Mouse (Mus musculus) spleen, adult 2 months (tissue): ENCODE results near the gene Atl3.

Experiments
- CTCF ChIP-seq: fragments of 200-500 bp; IDR thresholded peaks from 2 replicates; pipeline ENCODE4 v1.5.1; 2011; ENCODE audit warnings: mild to moderate bottlenecking, inconsistent platforms; ENCODE audit not compliant: insufficient read depth, insufficient read length, insufficient replicate concordance; ENCODE audit errors: extremely low read depth
- POLR2A ChIP-seq: fragments of 200-500 bp; IDR thresholded peaks from 2 replicates; pipeline ENCODE4 v1.6.1; 2011; ENCODE audit warnings: low read depth, low read length, inconsistent platforms

DNA sequence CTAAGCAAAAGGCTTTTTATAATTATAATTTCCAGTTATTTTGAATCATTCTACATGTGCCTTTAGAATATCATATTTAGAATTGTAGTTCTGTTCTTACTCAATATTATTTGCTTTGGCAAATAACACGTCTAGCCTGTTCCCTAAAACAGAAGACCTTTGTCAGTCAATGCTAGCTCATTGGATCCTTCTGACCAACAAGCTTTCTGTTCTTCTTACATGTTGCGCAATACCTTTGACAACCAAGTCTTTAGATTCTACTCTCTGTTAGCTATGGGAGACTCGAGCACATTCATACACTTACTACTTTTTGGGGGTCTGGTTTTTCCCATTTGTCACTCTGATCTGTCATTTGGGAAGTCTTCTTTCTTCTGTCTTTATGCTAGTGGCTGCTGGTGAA lies 27.8 kb downstream of the Atl3 start:
- no peak for TF ChIP-seq CTCF
- TF ChIP-seq POLR2A, result no peak
